Mouse (Mus musculus) liver, postnatal 0 days (tissue): ENCODE measurements around the gene Marf1. TPM values are rescaled to one million over a fixed set of nuclear protein-coding genes. Genes with fewer than 3 reads are reported as not detected.

ENCODE experiments used
- ATAC-seq: fragments of 200-750 bp; cut with Nextera tagmentation; 2 replicates; pipeline ENCODE4 v1.8.0; 2017; ENCODE audit warnings: mild to moderate bottlenecking, moderate library complexity
- DNase-seq: peaks from one replicate; pipeline ENCODE4 v3.0.0-alpha.2; 2016
- H3K27ac ChIP-seq: fragments of 300-500 bp; sonication (generic); 2 replicates; pipeline ENCODE4 v1.5.1; 2014; ENCODE audit warnings: antibody characterized with exemption, moderate library complexity, mild to moderate bottlenecking, low read depth
- H3K27me3 ChIP-seq: fragments of 300-500 bp; sonication (generic); 2 replicates; pipeline ENCODE4 v1.6.1; 2014; ENCODE audit warnings: low read length, control low read depth, mixed read lengths; ENCODE audit not compliant: insufficient read depth
- H3K36me3 ChIP-seq: fragments of 300-500 bp; sonication (generic); replicated peaks from 2 replicates; pipeline ENCODE4 v1.6.1; 2014; ENCODE audit warnings: mild to moderate bottlenecking, control low read depth, low read length, moderate library complexity, mixed read lengths; ENCODE audit not compliant: insufficient read depth
- H3K4me1 ChIP-seq: fragments of 300-500 bp; sonication (generic); 2 replicates; pipeline ENCODE4 v1.6.1; 2014; ENCODE audit warnings: antibody characterized with exemption, mild to moderate bottlenecking, control low read depth; ENCODE audit not compliant: insufficient read depth
- H3K4me2 ChIP-seq: fragments of 300-500 bp; sonication (generic); 2 replicates; pipeline ENCODE4 v1.6.1; 2014; ENCODE audit warnings: low read depth, mild to moderate bottlenecking, low read length, moderate library complexity, mixed read lengths
- H3K4me3 ChIP-seq: fragments of 300-500 bp; sonication (generic); 2 replicates; pipeline ENCODE4 v1.5.1; 2014; ENCODE audit warnings: low read depth, low read length
- H3K9ac ChIP-seq: fragments of 300-500 bp; sonication (generic); replicated peaks from 2 replicates; pipeline ENCODE4 v1.6.1; 2014; ENCODE audit warnings: mild to moderate bottlenecking, moderate library complexity
- H3K9me3 ChIP-seq: fragments of 300-500 bp; sonication (generic); 2 replicates; pipeline ENCODE4 v1.6.1; 2016; ENCODE audit warnings: mild to moderate bottlenecking, control low read depth, low read length, mixed read lengths
- CTCF ChIP-seq: sonication (generic); IDR thresholded peaks from 2 replicates; pipeline ENCODE4 v1.5.1; 2016; ENCODE audit warnings: antibody characterized with exemption, low read depth
- EP300 ChIP-seq: IDR thresholded peaks from 2 replicates; pipeline ENCODE4 v1.6.1; 2016; ENCODE audit warnings: antibody characterized with exemption, low read depth, mild to moderate bottlenecking
- WGBS: fragments of 180-500 bp; shearing (Covaris S2); extraction: QIAGEN DNeasy Blood & Tissue Kit; methylation state at CpG from one replicate; pipeline ENCODE4 v1.1.7; 2014; ENCODE audit not compliant: insufficient replicate concordance; 5-methylcytosine and 5-hydroxymethylcytosine counted together
- polyA plus RNA-seq: library from polyadenylated mRNA; unstranded; fragments of >200 nt; fragmentation: Nextera tagmentation; extraction: Ambion mirVana; gene quantifications from 2 replicates; pipeline ENCODE4 v1.2.1, GENCODE M21; 2015

The Marf1 gene
- polyA plus RNA-seq, 1 experiment from 2014 or later: 6.1 TPM

GRCm38 (mm10) chr16:14131376-14131775 lies 31.8 kb downstream of the Marf1 start:
- Histone ChIP-seq H3K4me2 (no peak overlapping the region), H3K4me1 (no peaks in the 10 kb centered on the region), H3K9me3 (no peaks in the 10 kb centered on the region), H3K9ac (no peak overlapping the region), H3K27me3 (no peaks in the 10 kb centered on the region), H3K27ac (no peak overlapping the region), H3K36me3 (peaks cover 76% of the 10 kb centered on the region), H3K4me3 (no peak overlapping the region)
- no peak for DNase-seq
- 0 out of 2 replicates have a peak, but pooled peaks have one; percentile 13 for TF ChIP-seq CTCF
- no peak for TF ChIP-seq EP300
- peak; percentile 27; the same call in 1 of the 2 replicates for ATAC-seq
- WGBS: 80% methylated on average over 3 of the region's 3 CpGs

GRCm38 (mm10) chr16:14130796-14131195 lies 32.4 kb downstream of the Marf1 start:
- no peak for ATAC-seq
- Histone ChIP-seq H3K4me1 (no peaks in the 10 kb centered on the region), H3K4me3 (no peak overlapping the region), H3K9me3 (no peaks in the 10 kb centered on the region), H3K4me2 (no peak overlapping the region), H3K36me3 (peaks cover 77% of the 10 kb centered on the region), H3K27me3 (no peaks in the 10 kb centered on the region), H3K27ac (no peak overlapping the region), H3K9ac (no peak overlapping the region)
- 89% methylated on average over 7 of the region's 7 CpGs for WGBS
- TF ChIP-seq CTCF: no peak
- TF ChIP-seq EP300: no peak
- DNase-seq: no peak

- no peak overlapping the region for H3K4me2 ChIP-seq
- no peak overlapping the region for H3K27ac ChIP-seq
- ATAC-seq (no peak), DNase-seq (no peak)
- no peak overlapping the region for H3K4me3 ChIP-seq
- H3K9me3 ChIP-seq: no peaks in the 10 kb centered on the region
- H3K4me1 ChIP-seq: no peaks in the 10 kb centered on the region
- no peak overlapping the region for H3K9ac ChIP-seq
- TF ChIP-seq EP300 (no peak), CTCF (no peak)
- no peaks in the 10 kb centered on the region for H3K27me3 ChIP-seq
- H3K36me3 ChIP-seq: peaks cover 85% of the 10 kb centered on the region
Measured at GRCm38 (mm10) chr16:14128977-14129376, 34.2 kb downstream of the Marf1 start.

- no peak overlapping the region for H3K27ac ChIP-seq
- H3K4me1 ChIP-seq: no peaks in the 10 kb centered on the region
- H3K9me3 ChIP-seq: no peaks in the 10 kb centered on the region
- no peak overlapping the region for H3K4me3 ChIP-seq
- no peaks in the 10 kb centered on the region for H3K27me3 ChIP-seq
- 90% methylated on average over 1 of the region's 1 CpGs for WGBS
- H3K9ac ChIP-seq: no peak overlapping the region
- peaks cover 88% of the 10 kb centered on the region for H3K36me3 ChIP-seq
- TF ChIP-seq CTCF (no peak), EP300 (no peak)
- ATAC-seq (no peak), DNase-seq (no peak)
- H3K4me2 ChIP-seq: no peak overlapping the region
Measured at GRCm38 (mm10) chr16:14125253-14125652, 37.9 kb downstream of the Marf1 start.

GRCm38 (mm10) chr16:14124709-14125108 lies 38.4 kb downstream of the Marf1 start:
- WGBS: 92% methylated on average over 7 of the region's 7 CpGs
- TF ChIP-seq CTCF: no peak
- no peak for TF ChIP-seq EP300
- H3K27me3 ChIP-seq: no peaks in the 10 kb centered on the region
- no peaks in the 10 kb centered on the region for H3K4me1 ChIP-seq
- peaks cover 86% of the 10 kb centered on the region for H3K36me3 ChIP-seq
- no peak overlapping the region for H3K27ac ChIP-seq
- no peak for ATAC-seq
- H3K4me3 ChIP-seq: no peak overlapping the region
- DNase-seq: no peak
- no peak overlapping the region for H3K4me2 ChIP-seq
- H3K9ac ChIP-seq: no peak overlapping the region
- H3K9me3 ChIP-seq: no peaks in the 10 kb centered on the region

- Histone ChIP-seq H3K27me3 (no peaks in the 10 kb centered on the region), H3K4me2 (no peak overlapping the region), H3K27ac (no peak overlapping the region), H3K4me3 (no peak overlapping the region), H3K36me3 (peaks cover 82% of the 10 kb centered on the region), H3K9me3 (no peaks in the 10 kb centered on the region), H3K4me1 (no peaks in the 10 kb centered on the region), H3K9ac (no peak overlapping the region)
- ATAC-seq (no peak), DNase-seq (no peak)
- WGBS: 94% methylated on average over 2 of the region's 2 CpGs
- TF ChIP-seq EP300: no peak
Measured at GRCm38 (mm10) chr16:14123901-14124300, 39.2 kb downstream of the Marf1 start.

GRCm38 (mm10) chr16:14122586-14122985 lies 40.6 kb downstream of the Marf1 start:
- Histone ChIP-seq H3K27ac (no peak overlapping the region), H3K36me3 (peaks cover 76% of the 10 kb centered on the region), H3K9me3 (no peaks in the 10 kb centered on the region), H3K9ac (no peak overlapping the region), H3K27me3 (no peaks in the 10 kb centered on the region), H3K4me3 (no peak overlapping the region), H3K4me2 (no peak overlapping the region), H3K4me1 (no peaks in the 10 kb centered on the region)
- DNase-seq: no peak
- TF ChIP-seq CTCF: peak; percentile 24
- no peak for TF ChIP-seq EP300
- no peak for ATAC-seq
